Mouse (Mus musculus) thymus, postnatal 25 days (tissue): ENCODE measurements around the gene Clcnkb.
A peak's percentile ranks its signal among the peaks of the same experiment; 100 is the strongest.

Experiments used
- DNase-seq: peaks from one replicate; pipeline ENCODE4 v3.0.0; 2022

The Clcnkb gene

GRCm38 (mm10) chr4:141400171-141400570 lies 15.6 kb downstream of the Clcnkb start:
- DNase-seq = no peak

- DNase-seq = no peak
These were observed 17.3 kb downstream of the Clcnkb start, which contains the start of gene Clcnka for GRCm38 (mm10) chr4:141398545-141398944. Clcnka (minus strand) TSS chr4:141398724.

- no peak for DNase-seq
These were observed 18.0 kb downstream of the Clcnkb start for GRCm38 (mm10) chr4:141397861-141398260.

GRCm38 (mm10) chr4:141394751-141395150 lies 21.1 kb downstream of the Clcnkb start:
- DNase-seq = no peak

- DNase-seq = no peak
These were observed 24.5 kb downstream of the Clcnkb start for GRCm38 (mm10) chr4:141391293-141391692.

GRCm38 (mm10) chr4:141389366-141390150 lies 26.3 kb downstream of the Clcnkb start:
- DNase-seq = no peak

GRCm38 (mm10) chr4:141387933-141388332 lies 27.9 kb downstream of the Clcnkb start:
- no peak for DNase-seq

GRCm38 (mm10) chr4:141387093-141387784 lies 28.6 kb downstream of the Clcnkb start:
- peak; percentile 74 for DNase-seq

GRCm38 (mm10) chr4:141386150-141386549 lies 29.7 kb downstream of the Clcnkb start:
- DNase-seq = no peak

GRCm38 (mm10) chr4:141385275-141385674 lies 30.5 kb downstream of the Clcnkb start:
- peak; percentile 38 for DNase-seq

- DNase-seq = peak; percentile 45
These were observed 33.4 kb downstream of the Clcnkb start for GRCm38 (mm10) chr4:141382406-141382805.

GRCm38 (mm10) chr4:141379674-141380073 lies 36.1 kb downstream of the Clcnkb start:
- DNase-seq = no peak

- no peak for DNase-seq
These were observed 43.4 kb downstream of the Clcnkb start for GRCm38 (mm10) chr4:141372426-141372825.

- peak; percentile 8 for DNase-seq
These were observed 47.6 kb downstream of the Clcnkb start, which contains the start of gene Fam131c for GRCm38 (mm10) chr4:141367997-141368791. Fam131c (plus strand) TSS chr4:141368220.

GRCm38 (mm10) chr4:141365876-141366275 lies 49.9 kb downstream of the Clcnkb start:
- no peak for DNase-seq

- DNase-seq = no peak
These were observed 50.7 kb downstream of the Clcnkb start for GRCm38 (mm10) chr4:141365126-141365525.

- peak; percentile 65 for DNase-seq
These were observed 52.8 kb downstream of the Clcnkb start for GRCm38 (mm10) chr4:141362937-141363548.

- peak; percentile 13 for DNase-seq
These were observed 55.0 kb downstream of the Clcnkb start for GRCm38 (mm10) chr4:141360846-141361245.

- DNase-seq = no peak
These were observed 56.6 kb downstream of the Clcnkb start for GRCm38 (mm10) chr4:141359222-141359621.

- no peak for DNase-seq
These were observed 58.0 kb downstream of the Clcnkb start for GRCm38 (mm10) chr4:141357811-141358210.
